Mouse (Mus musculus) thymus, adult 18-20 months (tissue): ENCODE data around the gene Pitpnm3.
"Not testable (repeated sequence)": the region's sequence is repeated elsewhere in the genome, so short reads cannot be mapped to it uniquely, and the experiment has no call there.

ENCODE experiments used
- DNase-seq, 2 experiments: peaks; one replicate each; pipeline ENCODE4 v3.0.0; 2022; ENCODE audit warnings: mixed read lengths in 2 of 2

The Pitpnm3 gene

GRCm38 (mm10) chr11:72135383-72136158, at the start of gene Pitpnm3:
Gene Pitpnm3 (minus strand): TSS chr11:72135778.
- DNase-seq = no peak

GRCm38 (mm10) chr11:72184252-72184651, 48.7 kb upstream of the Pitpnm3 start:
- no peak for DNase-seq

GRCm38 (mm10) chr11:72181136-72181535, 45.6 kb upstream of the Pitpnm3 start:
- no peak for DNase-seq

- no peak for DNase-seq
These were observed 45.0 kb upstream of the Pitpnm3 start for GRCm38 (mm10) chr11:72180556-72180955.

GRCm38 (mm10) chr11:72176553-72176952, 41.0 kb upstream of the Pitpnm3 start:
- DNase-seq = no peak

DNA sequence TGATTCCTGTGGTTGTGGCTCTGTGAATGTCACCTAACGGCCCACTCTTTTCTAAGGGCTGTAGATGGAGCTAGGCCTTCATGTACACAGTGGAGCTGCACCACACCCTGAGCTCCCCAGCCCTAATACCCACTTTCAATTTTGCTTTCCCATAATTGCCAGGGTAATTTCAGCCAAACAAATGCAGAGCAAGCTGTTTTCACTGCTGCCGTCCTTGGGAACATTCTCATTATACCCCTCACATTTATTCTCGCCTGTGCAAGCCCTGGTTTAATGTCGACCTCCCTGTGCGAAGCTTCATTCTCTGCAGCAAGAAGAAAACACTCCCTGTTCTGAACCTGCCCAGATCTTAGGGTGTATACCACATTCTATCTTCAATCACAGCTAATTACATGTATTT, 40.4 kb upstream of the Pitpnm3 start:
- no peak for DNase-seq

DNA sequence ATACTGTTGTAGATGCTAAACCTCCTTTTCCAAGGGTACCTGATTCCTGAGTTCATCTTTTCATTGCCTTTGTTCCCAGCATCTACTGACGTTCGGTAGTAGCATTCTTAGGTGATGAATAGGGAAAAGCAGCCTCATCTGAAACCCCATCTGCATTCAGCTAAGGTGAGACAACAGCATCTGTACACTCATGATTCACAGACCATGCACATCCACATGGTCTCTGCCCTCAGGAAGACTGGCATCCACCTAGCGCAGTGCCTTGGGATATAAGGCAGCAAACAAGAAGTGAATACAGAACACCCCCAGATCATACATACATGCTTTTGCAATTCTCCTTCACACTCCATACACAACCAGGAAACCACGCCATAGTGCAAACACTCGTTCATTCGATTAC, 39.1 kb upstream of the Pitpnm3 start:
- no peak for DNase-seq

- no peak for DNase-seq
These were observed 37.9 kb upstream of the Pitpnm3 start for GRCm38 (mm10) chr11:72173506-72173905.

DNA sequence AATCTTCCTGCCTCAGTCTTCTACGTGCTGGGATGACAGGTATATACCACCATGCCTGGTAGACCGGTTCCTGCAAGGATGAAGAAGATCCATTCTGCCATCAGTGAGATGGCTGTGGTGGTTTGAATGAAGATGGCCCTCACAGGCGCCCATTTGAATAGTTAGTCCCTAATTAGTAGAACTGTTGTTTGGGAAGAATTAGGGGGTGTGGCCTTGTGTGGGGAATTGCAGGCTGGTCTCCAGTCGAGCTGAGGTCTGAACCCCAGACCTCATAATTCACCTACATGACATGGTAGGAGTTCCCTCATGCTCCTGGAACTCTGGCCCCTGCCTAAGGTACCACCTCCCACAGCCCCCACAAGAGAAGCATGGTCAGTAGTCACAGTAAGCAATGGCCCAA, 36.3 kb upstream of the Pitpnm3 start:
- not testable (repeated sequence) for DNase-seq

GRCm38 (mm10) chr11:72169871-72170270, 34.3 kb upstream of the Pitpnm3 start:
- no peak for DNase-seq

DNA sequence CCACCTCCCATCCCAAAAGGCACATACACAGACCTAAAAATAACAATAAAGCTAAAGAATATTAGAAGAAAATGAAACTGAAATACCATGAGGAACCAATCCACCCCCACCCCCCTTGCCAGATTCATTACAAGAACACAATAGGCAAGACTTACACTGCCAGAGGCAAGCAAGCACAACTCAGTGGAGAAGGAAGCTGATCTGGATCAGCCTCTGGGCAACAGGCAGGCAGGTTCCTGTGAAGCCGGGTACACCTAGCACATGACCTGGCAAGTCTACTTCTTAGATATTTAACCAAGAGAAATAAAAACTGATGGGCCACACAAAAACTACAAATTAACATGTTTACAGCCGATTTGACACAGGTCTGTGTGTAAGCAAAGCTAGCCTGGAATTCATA, 27.6 kb upstream of the Pitpnm3 start:
- no peak for DNase-seq

GRCm38 (mm10) chr11:72156624-72157023, 21.0 kb upstream of the Pitpnm3 start:
- no peak for DNase-seq

DNA sequence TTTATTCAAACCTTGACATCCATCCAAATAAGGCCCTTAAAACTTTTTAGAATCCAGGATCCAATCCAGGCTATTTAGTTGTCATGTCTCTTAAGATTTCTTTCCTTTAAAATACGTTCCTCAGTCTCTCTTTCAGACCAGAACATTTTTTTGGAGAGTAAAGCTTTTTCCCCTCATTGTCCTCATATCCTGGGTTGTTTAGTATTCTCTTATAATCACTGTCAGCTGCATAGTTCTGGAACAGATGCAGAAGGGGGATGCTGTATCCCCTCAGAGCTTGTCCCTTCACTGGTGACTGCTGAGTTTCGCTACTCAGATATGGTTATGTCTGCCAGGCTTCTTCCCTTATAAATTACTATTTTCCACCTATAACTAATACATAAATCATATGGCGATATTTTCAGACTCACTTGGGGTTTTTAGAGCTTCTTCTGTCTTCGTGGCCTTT, 20.4 kb upstream of the Pitpnm3 start:
- DNase-seq = no peak

DNA sequence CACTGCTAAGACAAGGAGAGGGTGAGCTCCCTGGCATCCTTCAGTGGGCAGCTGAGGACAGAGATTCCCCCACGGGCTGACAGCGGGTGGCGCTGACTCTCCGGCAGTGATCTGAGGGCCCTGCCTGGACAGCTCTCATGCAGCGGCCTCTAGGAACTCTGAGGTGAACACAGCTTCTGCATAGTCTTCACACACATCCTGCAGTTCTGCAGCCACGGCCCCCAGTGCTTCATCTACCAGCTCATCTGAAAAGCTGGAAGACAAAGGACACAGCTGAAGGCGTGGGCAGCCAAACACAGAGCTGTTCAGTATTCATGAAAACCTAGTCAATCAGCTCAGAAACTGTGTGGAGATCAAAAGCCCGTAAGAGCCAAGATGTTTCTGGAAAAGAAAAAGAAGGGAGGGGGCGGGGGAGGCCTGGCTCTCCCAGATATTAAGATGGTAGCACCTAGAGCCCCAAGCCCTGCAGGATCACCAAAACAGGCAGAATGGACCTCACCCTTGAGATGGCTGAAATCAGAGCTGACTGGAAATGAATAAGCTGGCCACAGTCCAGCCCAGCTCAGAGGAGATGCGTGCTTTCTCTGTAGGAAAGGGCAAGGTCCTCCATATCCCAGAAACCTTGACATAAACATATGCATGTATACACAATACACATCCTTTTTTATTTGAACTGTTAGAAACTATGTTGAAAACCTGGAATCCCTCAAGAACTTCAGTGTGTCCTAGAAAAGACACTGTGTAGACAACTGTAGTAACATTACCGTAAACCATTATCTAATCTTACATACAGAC, 19.8 kb upstream of the Pitpnm3 start:
- DNase-seq = no peak

DNA sequence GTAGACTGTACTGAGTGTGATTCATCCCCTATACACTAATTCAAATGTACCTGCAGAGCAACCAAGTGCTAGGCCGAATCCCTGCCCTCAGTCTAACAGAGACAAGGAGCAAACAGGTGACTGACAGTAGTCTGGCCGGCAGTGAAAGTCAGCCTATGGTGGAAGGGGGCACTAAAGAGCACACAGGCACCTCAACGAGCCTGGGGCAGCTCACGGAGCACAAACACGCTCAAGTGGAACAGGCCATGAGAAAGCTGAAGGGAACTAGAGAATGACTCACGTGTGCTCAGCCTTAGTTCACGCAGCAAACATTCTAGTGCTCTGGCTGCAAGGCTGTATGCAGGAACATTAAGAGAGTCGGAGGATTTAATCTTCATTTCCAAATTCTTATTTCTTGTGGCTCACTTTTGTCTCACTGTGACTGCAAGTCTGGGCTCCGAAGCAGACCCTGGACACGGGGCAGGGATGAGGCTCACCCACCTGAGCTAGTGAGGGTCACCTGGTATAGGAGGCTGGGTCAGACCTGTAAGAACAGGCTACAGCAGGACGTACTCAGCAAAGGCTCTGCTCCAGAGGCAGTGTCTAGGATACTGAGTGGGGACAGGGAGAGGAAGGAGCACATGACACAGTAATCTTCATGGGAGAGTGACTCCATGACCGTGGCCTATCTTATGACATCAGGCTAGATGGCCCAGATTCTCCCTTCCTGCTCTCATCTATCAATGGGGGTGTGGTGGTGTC, 17.7 kb upstream of the Pitpnm3 start:
- DNase-seq = no peak

DNA sequence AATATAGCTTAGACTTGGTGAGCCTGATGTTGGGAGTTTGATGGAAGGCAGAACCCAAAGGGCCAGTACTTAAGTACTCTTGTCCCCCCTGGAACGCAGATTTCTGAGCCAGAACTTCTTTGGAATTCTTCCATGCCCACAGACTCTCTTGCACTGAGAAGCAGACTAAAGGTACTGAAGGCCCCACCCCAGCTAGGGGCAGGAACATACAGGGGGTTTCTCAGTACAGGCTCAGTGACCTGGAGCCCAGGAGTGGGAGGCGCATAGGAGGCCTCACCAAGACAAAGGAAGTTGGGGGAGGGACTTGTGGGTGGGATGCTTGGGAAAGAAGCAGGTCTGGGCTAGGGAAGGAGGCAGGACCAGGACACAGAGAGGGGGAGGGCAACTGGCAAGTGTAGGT, 15.5 kb upstream of the Pitpnm3 start:
- DNase-seq = no peak

GRCm38 (mm10) chr11:72147910-72148309, 12.3 kb upstream of the Pitpnm3 start:
- no peak for DNase-seq

DNA sequence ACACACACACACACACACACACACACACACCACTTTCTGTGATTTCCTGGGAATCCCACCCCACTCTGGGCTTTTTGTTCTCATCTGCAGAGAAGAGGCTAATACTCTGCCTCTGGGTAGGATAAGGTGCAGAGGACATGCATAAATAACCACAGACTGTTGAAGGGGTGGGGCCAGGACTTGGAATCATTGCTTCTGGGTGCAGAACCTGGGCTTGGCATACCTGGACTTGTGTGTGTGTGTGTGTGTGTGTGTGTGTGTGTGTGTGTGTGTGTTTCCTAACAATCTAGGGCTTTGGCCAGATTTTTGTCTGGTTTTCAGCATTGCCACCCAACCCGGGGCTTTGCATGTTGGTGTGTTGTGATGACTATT, 10.3 kb upstream of the Pitpnm3 start:
- DNase-seq = no peak

DNA sequence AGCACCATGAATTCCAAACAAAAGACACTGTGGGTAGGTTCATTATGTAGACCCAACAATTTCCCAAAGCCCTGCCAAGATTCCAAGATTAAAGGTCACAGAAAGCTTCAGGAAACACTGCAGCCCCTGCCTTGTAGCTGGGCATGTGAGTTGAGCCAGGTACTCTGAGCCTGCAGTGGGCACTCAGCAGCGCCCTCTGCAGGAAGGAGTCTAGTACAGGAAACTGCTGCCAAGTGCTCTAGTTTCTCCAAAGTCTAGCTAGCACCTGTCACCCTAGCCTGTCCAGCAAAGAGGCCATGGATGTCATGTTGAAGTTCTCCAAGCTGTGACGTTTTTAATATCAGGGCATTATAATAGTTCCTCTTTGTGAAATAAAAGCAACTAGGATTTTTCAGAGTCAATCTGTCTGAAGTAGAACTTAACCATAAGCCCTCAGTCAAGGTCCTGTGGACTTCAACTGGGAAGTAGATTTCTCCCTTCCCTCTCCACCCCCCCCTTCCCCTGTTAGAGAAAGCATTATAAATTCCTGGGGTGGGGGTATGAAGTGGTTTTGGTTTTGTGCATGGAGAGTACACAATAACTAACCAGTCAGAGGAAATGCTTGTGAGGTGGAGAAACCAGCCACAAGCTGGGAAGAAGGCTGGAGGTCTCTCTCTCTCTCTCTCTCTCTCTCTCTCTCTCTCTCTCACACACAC, 9.8 kb upstream of the Pitpnm3 start:
- DNase-seq = no peak

DNA sequence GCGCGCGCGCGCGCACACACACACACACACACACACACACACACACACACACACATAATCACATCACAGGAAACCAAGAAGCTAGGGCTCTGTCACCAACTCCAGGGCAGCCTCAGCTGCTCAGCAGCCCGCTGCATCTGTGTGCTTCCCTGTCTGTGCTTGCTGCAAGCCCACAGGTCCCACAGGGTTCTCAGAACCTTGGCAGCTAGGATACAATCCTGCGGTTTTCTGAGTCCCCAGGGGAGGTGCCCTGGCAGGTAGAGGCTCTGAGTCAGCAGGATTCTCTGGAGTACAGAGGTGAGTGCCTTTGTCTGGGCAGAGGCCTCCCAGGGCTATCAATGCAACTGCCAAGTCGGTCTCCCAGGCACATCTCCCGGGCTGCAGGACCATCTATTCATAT, 7.3 kb upstream of the Pitpnm3 start:
- no peak for DNase-seq

- no peak for DNase-seq
These were observed 4.6 kb upstream of the Pitpnm3 start for GRCm38 (mm10) chr11:72140198-72140597.

GRCm38 (mm10) chr11:72136231-72136982, 829 bp upstream of the Pitpnm3 start:
- DNase-seq = no peak
